Mouse (Mus musculus): Measurements from ENCODE around the gene Sdk1. TPM values are rescaled to one million over a fixed set of nuclear protein-coding genes. Genes with fewer than 3 reads are reported as not detected.

The Sdk1 gene
- polyA plus RNA-seq, 1 experiment from 2014 or later: 2.0 TPM

- H3K4me3 ChIP-seq (ENCODE audit: low read length): no peak overlapping the region
- no peak for ATAC-seq
- H3K9me3 ChIP-seq (ENCODE audit: control insufficient read depth, low read length): no peaks in the 10 kb centered on the region
- H3K36me3 ChIP-seq (ENCODE audit: control insufficient read depth, insufficient read depth, low read length): no peaks in the 10 kb centered on the region
- H3K27me3 ChIP-seq (replicated peaks; ENCODE audit: control insufficient read depth, insufficient read depth, low read length): no peaks in the 10 kb centered on the region
- 76% methylated on average over 3 of the region's 3 CpGs for WGBS
- no peak overlapping the region for H3K9ac ChIP-seq (ENCODE audit: low read depth, low read length)
- no peak overlapping the region for H3K27ac ChIP-seq (ENCODE audit: low read depth, low read length)
- H3K4me2 ChIP-seq (ENCODE audit: low read length): no peak overlapping the region
- peaks cover 4% of the 10 kb centered on the region; the same call in 1 of the 2 replicates for H3K4me1 ChIP-seq (ENCODE audit: control insufficient read depth, insufficient read depth, low read depth, low read length)
These were observed 760.7 kb downstream of the Sdk1 start for GRCm38 (mm10) chr5:142001973-142002372.

- no peak overlapping the region for H3K27ac ChIP-seq (ENCODE audit: low read depth, low read length)
- no peaks in the 10 kb centered on the region for H3K36me3 ChIP-seq (ENCODE audit: control insufficient read depth, insufficient read depth, low read length)
- H3K4me1 ChIP-seq (ENCODE audit: control insufficient read depth, insufficient read depth, low read depth, low read length): peaks cover 8% of the 10 kb centered on the region; the same call in 1 of the 2 replicates
- H3K4me3 ChIP-seq (ENCODE audit: low read length): no peak overlapping the region
- H3K27me3 ChIP-seq (replicated peaks; ENCODE audit: control insufficient read depth, insufficient read depth, low read length): no peaks in the 10 kb centered on the region
- no peak overlapping the region for H3K9ac ChIP-seq (ENCODE audit: low read depth, low read length)
- no peak for ATAC-seq
- peaks cover 3% of the 10 kb centered on the region; the same call in 1 of the 2 replicates for H3K9me3 ChIP-seq (ENCODE audit: control insufficient read depth, low read length)
- no peak overlapping the region for H3K4me2 ChIP-seq (ENCODE audit: low read length)
- WGBS: 25% methylated on average over 2 of the region's 3 CpGs
These were observed 768.9 kb downstream of the Sdk1 start for GRCm38 (mm10) chr5:142010189-142010588.

- H3K36me3 ChIP-seq (ENCODE audit: control insufficient read depth, insufficient read depth, low read length): no peaks in the 10 kb centered on the region
- no peak for ATAC-seq
- WGBS: 84% methylated on average over 7 of the region's 7 CpGs
- no peak overlapping the region for H3K4me3 ChIP-seq (ENCODE audit: low read length)
- peaks cover 3% of the 10 kb centered on the region; the same call in 1 of the 2 replicates for H3K9me3 ChIP-seq (ENCODE audit: control insufficient read depth, low read length)
- no peak overlapping the region for H3K4me2 ChIP-seq (ENCODE audit: low read length)
- no peaks in the 10 kb centered on the region for H3K27me3 ChIP-seq (replicated peaks; ENCODE audit: control insufficient read depth, insufficient read depth, low read length)
- no peak overlapping the region for H3K27ac ChIP-seq (ENCODE audit: low read depth, low read length)
- no peak overlapping the region for H3K9ac ChIP-seq (ENCODE audit: low read depth, low read length)
- no peaks in the 10 kb centered on the region for H3K4me1 ChIP-seq (ENCODE audit: control insufficient read depth, insufficient read depth, low read depth, low read length)
These were observed 775.7 kb downstream of the Sdk1 start for GRCm38 (mm10) chr5:142017001-142017400.

- Histone ChIP-seq H3K27me3 (replicated peaks; ENCODE audit: control insufficient read depth, insufficient read depth, low read length) (no peaks in the 10 kb centered on the region), H3K4me1 (ENCODE audit: control insufficient read depth, insufficient read depth, low read depth, low read length) (no peaks in the 10 kb centered on the region), H3K4me3 (ENCODE audit: low read length) (no peak overlapping the region), H3K9ac (ENCODE audit: low read depth, low read length) (no peak overlapping the region), H3K36me3 (ENCODE audit: control insufficient read depth, insufficient read depth, low read length) (no peaks in the 10 kb centered on the region), H3K4me2 (ENCODE audit: low read length) (no peak overlapping the region), H3K9me3 (ENCODE audit: control insufficient read depth, low read length) (no peaks in the 10 kb centered on the region), H3K27ac (ENCODE audit: low read depth, low read length) (no peak overlapping the region)
- 65% methylated on average over 4 of the region's 4 CpGs for WGBS
- ATAC-seq: no peak
These were observed 781.7 kb downstream of the Sdk1 start for GRCm38 (mm10) chr5:142022877-142023580.

- Histone ChIP-seq H3K27me3 (replicated peaks; ENCODE audit: control insufficient read depth, insufficient read depth, low read length) (no peaks in the 10 kb centered on the region), H3K4me1 (ENCODE audit: control insufficient read depth, insufficient read depth, low read depth, low read length) (no peaks in the 10 kb centered on the region), H3K4me3 (ENCODE audit: low read length) (no peak overlapping the region), H3K9me3 (ENCODE audit: control insufficient read depth, low read length) (no peaks in the 10 kb centered on the region), H3K27ac (ENCODE audit: low read depth, low read length) (no peak overlapping the region), H3K9ac (ENCODE audit: low read depth, low read length) (no peak overlapping the region), H3K36me3 (ENCODE audit: control insufficient read depth, insufficient read depth, low read length) (no peaks in the 10 kb centered on the region), H3K4me2 (ENCODE audit: low read length) (no peak overlapping the region)
- no peak for ATAC-seq
- 61% methylated on average over 12 of the region's 12 CpGs for WGBS
These were observed 783.2 kb downstream of the Sdk1 start for GRCm38 (mm10) chr5:142024448-142024847.

GRCm38 (mm10) chr5:142036536-142036935 is 795.2 kb downstream of the Sdk1 start:
- Histone ChIP-seq H3K9ac (ENCODE audit: low read depth, low read length) (no peak overlapping the region), H3K4me3 (ENCODE audit: low read length) (no peak overlapping the region), H3K9me3 (ENCODE audit: control insufficient read depth, low read length) (no peaks in the 10 kb centered on the region), H3K4me2 (ENCODE audit: low read length) (no peak overlapping the region), H3K4me1 (ENCODE audit: control insufficient read depth, insufficient read depth, low read depth, low read length) (no peaks in the 10 kb centered on the region), H3K27me3 (replicated peaks; ENCODE audit: control insufficient read depth, insufficient read depth, low read length) (no peaks in the 10 kb centered on the region), H3K36me3 (ENCODE audit: control insufficient read depth, insufficient read depth, low read length) (no peaks in the 10 kb centered on the region), H3K27ac (ENCODE audit: low read depth, low read length) (no peak overlapping the region)
- ATAC-seq: no peak
- 70% methylated on average over 9 of the region's 9 CpGs for WGBS

GRCm38 (mm10) chr5:142039236-142039635 is 797.9 kb downstream of the Sdk1 start:
- Histone ChIP-seq H3K4me3 (ENCODE audit: low read length) (no peak overlapping the region), H3K9me3 (ENCODE audit: control insufficient read depth, low read length) (no peaks in the 10 kb centered on the region), H3K27ac (ENCODE audit: low read depth, low read length) (no peak overlapping the region), H3K27me3 (replicated peaks; ENCODE audit: control insufficient read depth, insufficient read depth, low read length) (no peaks in the 10 kb centered on the region), H3K9ac (ENCODE audit: low read depth, low read length) (no peak overlapping the region), H3K4me1 (ENCODE audit: control insufficient read depth, insufficient read depth, low read depth, low read length) (no peaks in the 10 kb centered on the region), H3K4me2 (ENCODE audit: low read length) (no peak overlapping the region), H3K36me3 (ENCODE audit: control insufficient read depth, insufficient read depth, low read length) (no peaks in the 10 kb centered on the region)
- ATAC-seq: no peak
- WGBS: 85% methylated on average over 6 of the region's 6 CpGs

- H3K36me3 ChIP-seq (ENCODE audit: control insufficient read depth, insufficient read depth, low read length): no peaks in the 10 kb centered on the region
- H3K27me3 ChIP-seq (replicated peaks; ENCODE audit: control insufficient read depth, insufficient read depth, low read length): no peaks in the 10 kb centered on the region
- no peak overlapping the region for H3K4me3 ChIP-seq (ENCODE audit: low read length)
- 93% methylated on average over 4 of the region's 4 CpGs for WGBS
- H3K4me1 ChIP-seq (ENCODE audit: control insufficient read depth, insufficient read depth, low read depth, low read length): no peaks in the 10 kb centered on the region
- no peak for ATAC-seq
- no peak overlapping the region for H3K4me2 ChIP-seq (ENCODE audit: low read length)
- no peak overlapping the region for H3K27ac ChIP-seq (ENCODE audit: low read depth, low read length)
- no peaks in the 10 kb centered on the region for H3K9me3 ChIP-seq (ENCODE audit: control insufficient read depth, low read length)
- H3K9ac ChIP-seq (ENCODE audit: low read depth, low read length): no peak overlapping the region
These were observed 798.7 kb downstream of the Sdk1 start for GRCm38 (mm10) chr5:142039891-142040530.

GRCm38 (mm10) chr5:142041226-142041802 is 800.0 kb downstream of the Sdk1 start:
- WGBS: 64% methylated on average over 8 of the region's 8 CpGs
- Histone ChIP-seq H3K4me2 (ENCODE audit: low read length) (no peak overlapping the region), H3K9me3 (ENCODE audit: control insufficient read depth, low read length) (no peaks in the 10 kb centered on the region), H3K9ac (ENCODE audit: low read depth, low read length) (no peak overlapping the region), H3K4me3 (ENCODE audit: low read length) (no peak overlapping the region), H3K4me1 (ENCODE audit: control insufficient read depth, insufficient read depth, low read depth, low read length) (no peaks in the 10 kb centered on the region), H3K36me3 (ENCODE audit: control insufficient read depth, insufficient read depth, low read length) (no peaks in the 10 kb centered on the region), H3K27ac (ENCODE audit: low read depth, low read length) (no peak overlapping the region), H3K27me3 (replicated peaks; ENCODE audit: control insufficient read depth, insufficient read depth, low read length) (no peaks in the 10 kb centered on the region)
- no peak for ATAC-seq

Measured in hindbrain, embryonic 16.5 days (tissue).